Mouse (Mus musculus) cerebellum, adult 2 months (tissue): Measurements from ENCODE around the gene Aktip.

Source experiments
- CTCF ChIP-seq: fragments of 200-500 bp; IDR thresholded peaks from 2 replicates; pipeline ENCODE4 v1.5.1; 2011; ENCODE audit warnings: low read depth, mild to moderate bottlenecking, control low read depth, low read length, moderate library complexity, borderline replicate concordance; ENCODE audit not compliant: insufficient read depth
- POLR2A ChIP-seq: fragments of 200-500 bp; IDR thresholded peaks from 2 replicates; pipeline ENCODE4 v1.6.1; 2011; ENCODE audit warnings: low read length, control low read depth, borderline replicate concordance; ENCODE audit not compliant: insufficient read depth

GRCm38 (mm10) chr8:91245821-91246454 lies 46.2 kb upstream of the Aktip start:
- no peak for TF ChIP-seq POLR2A
- TF ChIP-seq CTCF: no peak
